Mouse (Mus musculus) lung, embryonic 14.5 days (tissue): ENCODE results near the gene Dnah9. TPM values are rescaled to one million over a fixed set of nuclear protein-coding genes. Genes with fewer than 3 reads are reported as not detected.
A peak's percentile ranks its signal among the peaks of the same experiment; 100 is the strongest.

Source experiments
- ATAC-seq: fragments of 200-750 bp; cut with Nextera tagmentation; 2 replicates; pipeline ENCODE4 v1.8.0; 2017; ENCODE audit warnings: mild to moderate bottlenecking, moderate TSS enrichment, moderate library complexity; ENCODE audit not compliant: insufficient read depth
- DNase-seq: peaks from one replicate; pipeline ENCODE4 v3.0.0-alpha.2; 2015
- H3K27ac ChIP-seq: fragments of 300-500 bp; sonication (generic); 2 replicates; pipeline ENCODE4 v1.5.1; 2014; ENCODE audit warnings: low read depth, mild to moderate bottlenecking, moderate library complexity
- H3K27me3 ChIP-seq: fragments of 300-500 bp; sonication (generic); 2 replicates; pipeline ENCODE4 v1.6.1; 2014; ENCODE audit warnings: low read length, control low read depth; ENCODE audit not compliant: insufficient read depth
- H3K36me3 ChIP-seq: fragments of 300-500 bp; sonication (generic); 2 replicates; pipeline ENCODE4 v1.6.1; 2014; ENCODE audit warnings: control low read depth; ENCODE audit not compliant: insufficient read depth
- H3K4me1 ChIP-seq: fragments of 300-500 bp; sonication (generic); 2 replicates; pipeline ENCODE4 v1.6.1; 2014; ENCODE audit warnings: antibody characterized with exemption, control low read depth; ENCODE audit not compliant: insufficient read depth
- H3K4me2 ChIP-seq: fragments of 300-500 bp; sonication (generic); 2 replicates; pipeline ENCODE4 v1.6.1; 2014; ENCODE audit warnings: mild to moderate bottlenecking
- H3K4me3 ChIP-seq: fragments of 300-500 bp; sonication (generic); 2 replicates; pipeline ENCODE4 v1.5.1; 2014; ENCODE audit warnings: low read depth, low read length
- H3K9ac ChIP-seq: fragments of 300-500 bp; sonication (generic); 2 replicates; pipeline ENCODE4 v1.6.1; 2014
- H3K9me3 ChIP-seq: fragments of 300-500 bp; sonication (generic); 2 replicates; pipeline ENCODE4 v1.6.1; 2016; ENCODE audit warnings: low read depth, low read length, control low read depth
- CTCF ChIP-seq: IDR thresholded peaks from 2 replicates; pipeline ENCODE4 v1.5.1; 2016; ENCODE audit warnings: antibody characterized with exemption, low read depth
- WGBS: fragments of 180-500 bp; shearing (Covaris S2); extraction: QIAGEN DNeasy Blood & Tissue Kit; methylation state at CpG from one replicate; pipeline ENCODE4 v1.1.7; 2014; 5-methylcytosine and 5-hydroxymethylcytosine counted together
- polyA plus RNA-seq: library from polyadenylated mRNA; unstranded; fragments of >200 nt; fragmentation: Nextera tagmentation; extraction: Ambion mirVana; gene quantifications from 2 replicates; pipeline ENCODE4 v1.2.1, GENCODE M21; 2014

The Dnah9 gene
- polyA plus RNA-seq, 1 experiment from 2014 or later = 0.16 TPM

- Histone ChIP-seq H3K27ac (no peak overlapping the region), H3K27me3 (no peaks in the 10 kb centered on the region), H3K4me2 (no peak overlapping the region), H3K36me3 (no peaks in the 10 kb centered on the region), H3K9me3 (no peaks in the 10 kb centered on the region), H3K9ac (no peak overlapping the region), H3K4me3 (no peak overlapping the region), H3K4me1 (0 out of 2 replicates have a peak, but pooled peaks cover 3% of the 10 kb centered on the region)
- no peak for TF ChIP-seq CTCF
- DNase-seq = no peak
- WGBS = 63% methylated on average over 4 of the region's 4 CpGs
- no peak for ATAC-seq
These were observed 119.2 kb downstream of the Dnah9 start for GRCm38 (mm10) chr11:66049146-66049545.

GRCm38 (mm10) chr11:66046594-66047193, 121.7 kb downstream of the Dnah9 start:
- ATAC-seq (peak; percentile 62), DNase-seq (peak; percentile 85)
- no peak overlapping the region for H3K27ac ChIP-seq
- no peaks in the 10 kb centered on the region for H3K27me3 ChIP-seq
- no peak overlapping the region for H3K4me3 ChIP-seq
- H3K4me1 ChIP-seq = 0 out of 2 replicates have a peak, but pooled peaks cover 3% of the 10 kb centered on the region
- WGBS = 42% methylated on average over 4 of the region's 4 CpGs
- H3K4me2 ChIP-seq = no peak overlapping the region
- no peaks in the 10 kb centered on the region for H3K9me3 ChIP-seq
- TF ChIP-seq CTCF = no peak
- no peak overlapping the region for H3K9ac ChIP-seq
- no peaks in the 10 kb centered on the region for H3K36me3 ChIP-seq

GRCm38 (mm10) chr11:66043635-66044034, 124.7 kb downstream of the Dnah9 start:
- H3K9ac ChIP-seq = no peak overlapping the region
- peak overlapping the region; percentile 32; the same call in 1 of the 2 replicates for H3K4me2 ChIP-seq
- no peak for TF ChIP-seq CTCF
- H3K4me3 ChIP-seq = no peak overlapping the region
- no peaks in the 10 kb centered on the region for H3K9me3 ChIP-seq
- 0 out of 2 replicates have a peak, but pooled peaks cover 3% of the 10 kb centered on the region for H3K4me1 ChIP-seq
- H3K36me3 ChIP-seq = no peaks in the 10 kb centered on the region
- 18% methylated on average over 6 of the region's 6 CpGs for WGBS
- peak overlapping the region; percentile 39; the same call in 1 of the 2 replicates for H3K27ac ChIP-seq
- DNase-seq (peak; percentile 89), ATAC-seq (peak; percentile 28; the same call in 1 of the 2 replicates)
- H3K27me3 ChIP-seq = no peaks in the 10 kb centered on the region

- no peak for TF ChIP-seq CTCF
- Histone ChIP-seq H3K9me3 (no peaks in the 10 kb centered on the region), H3K36me3 (no peaks in the 10 kb centered on the region), H3K27ac (no peak overlapping the region), H3K4me2 (no peak overlapping the region), H3K27me3 (no peaks in the 10 kb centered on the region), H3K4me3 (no peak overlapping the region), H3K9ac (no peak overlapping the region), H3K4me1 (0 out of 2 replicates have a peak, but pooled peaks cover 3% of the 10 kb centered on the region)
- ATAC-seq (no peak), DNase-seq (no peak)
- WGBS = 54% methylated on average over 2 of the region's 2 CpGs
These were observed 125.8 kb downstream of the Dnah9 start for GRCm38 (mm10) chr11:66042531-66042930.

GRCm38 (mm10) chr11:66025728-66026127, 142.6 kb downstream of the Dnah9 start:
- H3K4me3 ChIP-seq = no peak overlapping the region
- no peak overlapping the region for H3K4me2 ChIP-seq
- no peaks in the 10 kb centered on the region for H3K27me3 ChIP-seq
- no peaks in the 10 kb centered on the region for H3K9me3 ChIP-seq
- no peak overlapping the region for H3K27ac ChIP-seq
- 33% methylated on average over 1 of the region's 1 CpGs for WGBS
- ATAC-seq = peak; percentile 68; the same call in 1 of the 2 replicates
- no peak overlapping the region for H3K9ac ChIP-seq
- TF ChIP-seq CTCF = no peak
- DNase-seq = peak; percentile 46
- no peaks in the 10 kb centered on the region for H3K36me3 ChIP-seq
- H3K4me1 ChIP-seq = no peaks in the 10 kb centered on the region

GRCm38 (mm10) chr11:65975871-65976270, 192.5 kb downstream of the Dnah9 start:
- Histone ChIP-seq H3K27me3 (no peaks in the 10 kb centered on the region), H3K27ac (no peak overlapping the region), H3K9ac (no peak overlapping the region), H3K4me1 (no peaks in the 10 kb centered on the region), H3K4me3 (no peak overlapping the region), H3K36me3 (no peaks in the 10 kb centered on the region), H3K9me3 (no peaks in the 10 kb centered on the region), H3K4me2 (no peak overlapping the region)
- ATAC-seq (no peak), DNase-seq (peak; percentile 4)
- no peak for TF ChIP-seq CTCF
- 55% methylated on average over 3 of the region's 3 CpGs for WGBS

GRCm38 (mm10) chr11:65930796-65931195, 237.6 kb downstream of the Dnah9 start:
- TF ChIP-seq CTCF = no peak
- H3K36me3 ChIP-seq = no peaks in the 10 kb centered on the region
- no peak for ATAC-seq

More at GRCm38 (mm10) chr11:65930796-65931195, 237.6 kb downstream of the Dnah9 start:
- DNase-seq = no peak
- H3K4me1 ChIP-seq = no peaks in the 10 kb centered on the region
- no peak overlapping the region for H3K27ac ChIP-seq
- H3K4me2 ChIP-seq = no peak overlapping the region
- H3K9me3 ChIP-seq = no peaks in the 10 kb centered on the region
- no peak overlapping the region for H3K9ac ChIP-seq
- no peaks in the 10 kb centered on the region for H3K27me3 ChIP-seq
- 75% methylated on average over 2 of the region's 2 CpGs for WGBS
- no peak overlapping the region for H3K4me3 ChIP-seq
